Mouse (Mus musculus) lung, embryonic 15.5 days (tissue): ENCODE data around the gene Rpl14. TPM values are rescaled to one million over a fixed set of nuclear protein-coding genes. Genes with fewer than 3 reads are reported as not detected.

Source experiments
- ATAC-seq: fragments of 200-750 bp; cut with Nextera tagmentation; 2 replicates; pipeline ENCODE4 v1.8.0; 2017; ENCODE audit warnings: moderate number of reproducible peaks, borderline replicate concordance; ENCODE audit not compliant: low FRiP score, low TSS enrichment; ENCODE audit errors: extremely low read depth
- H3K27ac ChIP-seq: fragments of 300-500 bp; sonication (generic); 2 replicates; pipeline ENCODE4 v1.5.1; 2015; ENCODE audit warnings: moderate library complexity, mild to moderate bottlenecking, inconsistent platforms
- H3K27me3 ChIP-seq: fragments of 300-500 bp; sonication (generic); 2 replicates; pipeline ENCODE4 v1.6.1; 2015; ENCODE audit warnings: inconsistent platforms
- H3K36me3 ChIP-seq: fragments of 300-500 bp; sonication (generic); 2 replicates; pipeline ENCODE4 v1.6.1; 2015; ENCODE audit warnings: inconsistent platforms
- H3K4me1 ChIP-seq: fragments of 300-500 bp; sonication (generic); 2 replicates; pipeline ENCODE4 v1.6.1; 2015; ENCODE audit warnings: inconsistent platforms
- H3K4me2 ChIP-seq: fragments of 300-500 bp; sonication (generic); 2 replicates; pipeline ENCODE4 v1.6.1; 2015; ENCODE audit warnings: inconsistent platforms, mild to moderate bottlenecking, moderate library complexity
- H3K4me3 ChIP-seq: fragments of 300-500 bp; sonication (generic); 2 replicates; pipeline ENCODE4 v1.5.1; 2015; ENCODE audit warnings: mild to moderate bottlenecking, inconsistent platforms
- H3K9ac ChIP-seq: fragments of 300-500 bp; sonication (generic); 2 replicates; pipeline ENCODE4 v1.6.1; 2015; ENCODE audit warnings: inconsistent platforms
- H3K9me3 ChIP-seq: fragments of 300-500 bp; sonication (generic); 2 replicates; pipeline ENCODE4 v1.6.1; 2016; ENCODE audit warnings: inconsistent platforms
- WGBS: fragments of 180-500 bp; shearing (Covaris S2); methylation state at CpG from one replicate; pipeline ENCODE4 v1.1.7; 2015; 5-methylcytosine and 5-hydroxymethylcytosine counted together
- polyA plus RNA-seq: library from polyadenylated mRNA; unstranded; fragments of >200 nt; fragmentation: Nextera tagmentation; extraction: Ambion mirVana; gene quantifications from 2 replicates; pipeline ENCODE4 v1.2.1, GENCODE M21; 2015

Gene Rpl14
- polyA plus RNA-seq, 1 experiment from 2014 or later, result 695 TPM

DNA sequence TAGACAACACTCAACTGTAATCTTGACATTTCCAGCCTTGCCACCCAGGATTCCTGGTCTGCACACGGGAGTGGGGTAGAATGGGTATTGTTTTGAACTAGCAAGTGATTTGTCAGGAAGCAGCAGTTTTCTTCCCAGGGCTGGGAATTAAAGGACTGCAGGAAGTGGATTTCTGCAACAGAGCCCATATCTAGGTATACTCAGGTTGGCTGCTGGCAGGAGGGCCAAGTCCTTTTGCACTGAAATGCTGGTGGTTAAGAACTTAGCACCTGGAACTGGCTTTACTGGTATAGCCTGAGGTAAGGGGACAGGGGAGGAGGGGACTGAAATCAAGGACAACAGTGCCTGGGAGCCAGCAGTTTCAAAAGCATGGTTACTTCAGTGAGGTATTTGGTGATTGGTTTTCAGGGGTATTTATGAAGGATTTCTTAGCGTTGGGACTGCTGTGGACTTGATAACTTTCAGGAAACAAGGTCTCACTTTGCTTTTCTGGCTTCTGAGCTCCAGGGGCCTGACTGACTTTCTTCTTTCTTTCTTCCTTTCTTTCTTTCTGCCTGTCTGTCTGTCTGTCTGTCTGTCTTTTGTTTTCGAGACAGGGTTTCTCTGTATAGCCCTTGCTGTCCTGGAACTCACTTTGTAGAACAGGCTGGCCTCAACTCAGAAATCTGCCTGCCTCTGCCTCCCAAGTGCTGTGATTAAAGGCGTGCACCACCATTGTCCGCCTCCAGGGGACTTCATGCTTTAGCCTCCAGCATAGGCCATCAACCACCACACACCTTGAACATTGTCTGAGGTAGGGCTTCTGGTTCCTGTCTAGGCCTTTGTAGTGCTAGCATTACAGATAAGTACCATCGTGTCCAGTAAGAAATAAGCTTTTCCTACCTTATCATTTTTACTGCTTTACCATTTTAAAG is 4.8 kb downstream of the Rpl14 start:
- Histone ChIP-seq H3K36me3 (peaks cover 41% of the 10 kb centered on the region), H3K9me3 (no peaks in the 10 kb centered on the region), H3K9ac (no peak overlapping the region), H3K4me2 (peak overlapping the region; percentile 86; the same call in 1 of the 2 replicates), H3K27me3 (no peaks in the 10 kb centered on the region), H3K4me3 (no peak overlapping the region), H3K27ac (peak overlapping the region; percentile 41; the same call in 1 of the 2 replicates), H3K4me1 (peaks cover 24% of the 10 kb centered on the region)
- whole genome bisulfite sequencing, result 60% methylated on average over 6 of the region's 6 CpGs
- no peak for ATAC-seq

DNA sequence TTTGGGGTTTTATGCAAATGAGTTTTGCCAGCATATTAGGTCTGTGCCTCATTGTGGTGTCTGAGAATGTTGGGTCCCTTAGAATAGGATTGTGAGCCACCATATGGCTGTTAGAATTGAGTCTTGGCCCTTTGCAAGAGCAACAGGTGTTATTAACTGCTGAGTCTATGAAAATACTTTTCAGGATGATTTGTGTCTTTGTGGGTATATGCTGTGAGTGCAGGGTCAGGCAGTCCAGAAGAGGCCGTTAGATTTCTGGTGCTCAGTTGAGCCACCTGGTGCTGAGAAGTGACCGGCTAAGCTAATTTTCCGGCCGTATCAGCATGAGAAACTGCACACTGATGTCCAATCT is 5.4 kb downstream of the Rpl14 start:
- Histone ChIP-seq H3K4me3 (peak overlapping the region; percentile 70), H3K36me3 (peaks cover 41% of the 10 kb centered on the region), H3K27me3 (no peaks in the 10 kb centered on the region), H3K9ac (no peak overlapping the region), H3K4me1 (peaks cover 24% of the 10 kb centered on the region), H3K4me2 (peak overlapping the region; percentile 86), H3K9me3 (no peaks in the 10 kb centered on the region), H3K27ac (peak overlapping the region; percentile 41; the same call in 1 of the 2 replicates)
- WGBS, result 5% methylated on average over 4 of the region's 4 CpGs
- no peak for ATAC-seq

DNA sequence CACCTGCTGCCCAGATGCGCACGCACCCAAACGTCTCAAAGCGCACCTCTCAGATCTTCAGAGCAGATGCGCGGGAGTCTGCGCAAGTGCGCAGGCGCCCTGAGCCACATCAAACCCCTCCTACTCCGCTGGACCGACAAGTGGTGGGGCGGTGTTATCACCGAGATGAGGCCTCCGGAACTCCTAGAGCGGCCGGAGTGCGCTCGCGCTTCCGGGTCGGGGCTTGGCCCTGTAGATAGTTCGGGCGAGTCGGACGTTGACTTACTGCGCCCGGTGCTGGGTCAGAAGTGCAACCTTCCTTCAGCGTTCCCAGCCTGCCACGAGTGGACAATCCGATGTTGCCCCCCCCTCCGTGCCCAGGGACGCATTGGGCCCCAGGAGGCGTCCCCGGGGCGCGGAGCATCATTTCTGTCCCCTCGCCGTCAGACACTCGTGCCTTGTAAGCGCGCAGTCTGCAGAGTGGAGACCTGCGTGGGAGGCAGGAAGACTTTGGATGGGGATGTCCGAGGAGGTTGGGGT is 5.9 kb downstream of the Rpl14 start:
- H3K4me1 ChIP-seq, result peaks cover 27% of the 10 kb centered on the region
- H3K4me2 ChIP-seq, result peak overlapping the region; percentile 86
- H3K36me3 ChIP-seq, result peaks cover 41% of the 10 kb centered on the region
- H3K4me3 ChIP-seq, result peak overlapping the region; percentile 70
- WGBS, result under 1% methylated on average over 43 of the region's 43 CpGs
- H3K9me3 ChIP-seq, result no peaks in the 10 kb centered on the region
- peak overlapping the region; percentile 52; the same call in 1 of the 2 replicates for H3K27ac ChIP-seq
- H3K9ac ChIP-seq, result peak overlapping the region; percentile 73
- peak; percentile 89 for ATAC-seq
- no peaks in the 10 kb centered on the region for H3K27me3 ChIP-seq

DNA sequence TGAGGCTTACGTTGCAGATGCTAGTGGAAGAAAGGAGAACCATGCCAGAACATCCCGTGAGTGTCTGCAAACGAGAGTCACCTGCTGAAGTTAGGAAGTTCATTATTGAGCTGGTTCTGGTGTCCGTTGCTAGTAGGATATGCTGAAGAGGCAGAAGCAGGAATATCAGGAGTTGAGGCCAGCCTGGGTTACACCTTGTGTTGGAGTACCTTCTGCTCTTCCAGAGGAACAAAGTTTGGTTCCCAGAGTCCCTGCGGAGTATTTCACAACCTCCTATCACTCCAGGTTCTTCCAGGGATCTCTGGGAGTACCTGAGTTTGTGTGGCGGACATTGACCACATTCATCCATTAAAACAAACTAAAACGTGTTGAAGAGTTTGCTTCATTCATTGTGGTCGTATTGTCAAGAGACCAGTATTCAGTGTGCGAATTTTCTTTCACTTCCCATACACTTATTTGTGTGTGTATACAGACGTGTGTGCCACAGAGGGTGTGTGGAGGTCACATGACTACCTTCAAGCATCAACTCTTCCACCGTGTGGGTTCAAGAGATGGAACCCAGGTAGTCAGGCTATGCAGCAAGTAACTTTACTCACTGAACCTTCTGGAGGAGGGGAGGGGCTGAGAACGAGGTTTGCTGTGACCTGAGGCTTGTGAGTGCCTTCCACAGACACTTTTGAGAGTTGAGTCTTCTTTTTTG is 6.6 kb downstream of the Rpl14 start:
- H3K4me2 ChIP-seq, result peak overlapping the region; percentile 86
- WGBS, result 47% methylated on average over 12 of the region's 12 CpGs

DNA sequence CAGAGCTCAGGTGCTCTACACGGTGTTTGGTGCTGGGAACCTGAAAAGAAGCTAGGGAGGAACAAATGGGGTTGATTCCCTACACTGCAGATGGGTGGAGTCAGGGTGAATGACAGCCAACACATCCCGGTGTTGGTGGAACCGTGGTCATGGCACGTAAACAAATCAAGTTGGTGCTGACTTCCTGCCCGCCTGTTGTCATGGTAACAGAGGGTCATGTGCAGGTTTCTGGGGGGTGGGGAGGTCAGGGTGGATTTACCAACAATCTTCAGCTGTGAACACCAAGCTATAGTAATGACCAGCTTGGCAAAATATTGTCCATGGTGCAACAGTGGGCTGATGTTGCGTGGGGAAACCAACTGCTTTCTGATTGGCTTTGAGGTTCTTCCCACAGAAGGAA is 7.5 kb downstream of the Rpl14 start:
- Histone ChIP-seq H3K4me2 (no peak overlapping the region), H3K27me3 (no peaks in the 10 kb centered on the region), H3K36me3 (peaks cover 26% of the 10 kb centered on the region), H3K4me3 (no peak overlapping the region), H3K9me3 (no peaks in the 10 kb centered on the region), H3K4me1 (peaks cover 27% of the 10 kb centered on the region), H3K9ac (no peak overlapping the region), H3K27ac (no peak overlapping the region)
- WGBS, result 34% methylated on average over 6 of the region's 6 CpGs
- no peak for ATAC-seq

More for the DNA sequence above, 6.6 kb downstream of the Rpl14 start:
- peak overlapping the region; percentile 73 for H3K9ac ChIP-seq
- H3K27me3 ChIP-seq, result no peaks in the 10 kb centered on the region
- peak overlapping the region; percentile 70 for H3K4me3 ChIP-seq
- H3K4me1 ChIP-seq, result peaks cover 24% of the 10 kb centered on the region
- peaks cover 34% of the 10 kb centered on the region for H3K36me3 ChIP-seq
- H3K9me3 ChIP-seq, result no peaks in the 10 kb centered on the region
- peak overlapping the region; percentile 52; the same call in 1 of the 2 replicates for H3K27ac ChIP-seq
- no peak for ATAC-seq

DNA sequence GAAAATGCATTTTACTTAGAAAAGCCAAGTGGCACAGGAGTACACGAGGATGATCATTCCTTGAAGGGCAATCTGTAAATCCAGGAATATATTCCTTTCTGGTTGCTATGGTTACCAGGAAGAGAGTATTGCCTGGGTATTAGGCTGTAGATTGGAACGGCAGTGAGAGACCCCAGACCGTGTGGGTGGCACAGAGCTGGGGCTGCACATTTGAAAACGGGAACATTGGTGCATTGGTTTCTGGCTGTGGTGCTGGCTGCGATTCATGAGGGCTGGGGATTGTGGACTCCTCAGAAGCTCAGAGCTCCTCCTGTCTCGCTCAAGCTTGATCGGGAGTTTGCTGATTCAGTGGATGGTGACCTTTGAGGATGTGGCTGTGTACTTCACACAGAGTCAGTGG is 8.6 kb downstream of the Rpl14 start:
- WGBS, result 74% methylated on average over 7 of the region's 7 CpGs

DNA sequence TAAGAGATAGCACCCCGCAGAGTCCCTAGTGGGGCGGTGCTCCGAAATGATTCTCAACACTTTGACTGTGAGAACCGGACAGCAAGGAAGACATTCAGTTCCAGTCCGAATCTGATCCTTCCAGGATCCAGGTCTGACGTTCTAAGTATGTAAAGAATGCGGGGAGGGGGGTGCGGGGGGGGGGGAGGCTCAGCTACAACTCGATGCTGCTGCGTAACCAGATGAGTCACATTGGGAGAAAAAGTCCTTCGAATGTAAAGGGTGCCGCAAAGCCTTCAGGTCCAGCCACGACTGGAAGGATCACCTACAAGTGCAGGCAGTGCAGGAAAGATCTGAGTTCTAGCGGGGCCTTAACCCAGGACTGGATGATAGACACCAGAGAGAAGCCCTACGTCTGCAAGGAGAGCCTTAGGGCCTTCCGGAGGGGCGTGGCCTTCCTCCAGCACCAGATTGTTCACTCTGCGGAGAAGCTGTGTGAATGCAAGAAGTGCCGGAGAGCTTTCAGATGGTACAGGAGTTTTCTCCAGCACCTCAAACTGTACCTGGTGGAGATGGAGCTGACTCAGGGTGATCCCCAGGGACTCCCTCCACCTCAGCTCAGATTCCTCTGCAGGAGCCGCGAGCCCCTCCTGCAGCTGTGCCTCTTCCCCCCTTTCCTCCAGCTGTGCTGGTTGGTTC is 10.8 kb downstream of the Rpl14 start:
- no peaks in the 10 kb centered on the region for H3K9me3 ChIP-seq
- H3K4me2 ChIP-seq, result peak overlapping the region; percentile 70
- no peaks in the 10 kb centered on the region for H3K27me3 ChIP-seq
- peak overlapping the region; percentile 28 for H3K9ac ChIP-seq
- H3K36me3 ChIP-seq, result no peaks in the 10 kb centered on the region
- peak overlapping the region; percentile 37 for H3K4me3 ChIP-seq
- peaks cover 23% of the 10 kb centered on the region for H3K4me1 ChIP-seq
- H3K27ac ChIP-seq, result peak overlapping the region; percentile 63
- peak; percentile 80 for ATAC-seq
- WGBS, result 13% methylated on average over 19 of the region's 21 CpGs

More for the DNA sequence above, 8.6 kb downstream of the Rpl14 start:
- Histone ChIP-seq H3K9me3 (no peaks in the 10 kb centered on the region), H3K9ac (no peak overlapping the region), H3K4me3 (no peak overlapping the region), H3K27ac (no peak overlapping the region), H3K4me2 (no peak overlapping the region), H3K4me1 (peaks cover 27% of the 10 kb centered on the region), H3K36me3 (peaks cover 15% of the 10 kb centered on the region), H3K27me3 (no peaks in the 10 kb centered on the region)
- no peak for ATAC-seq

DNA sequence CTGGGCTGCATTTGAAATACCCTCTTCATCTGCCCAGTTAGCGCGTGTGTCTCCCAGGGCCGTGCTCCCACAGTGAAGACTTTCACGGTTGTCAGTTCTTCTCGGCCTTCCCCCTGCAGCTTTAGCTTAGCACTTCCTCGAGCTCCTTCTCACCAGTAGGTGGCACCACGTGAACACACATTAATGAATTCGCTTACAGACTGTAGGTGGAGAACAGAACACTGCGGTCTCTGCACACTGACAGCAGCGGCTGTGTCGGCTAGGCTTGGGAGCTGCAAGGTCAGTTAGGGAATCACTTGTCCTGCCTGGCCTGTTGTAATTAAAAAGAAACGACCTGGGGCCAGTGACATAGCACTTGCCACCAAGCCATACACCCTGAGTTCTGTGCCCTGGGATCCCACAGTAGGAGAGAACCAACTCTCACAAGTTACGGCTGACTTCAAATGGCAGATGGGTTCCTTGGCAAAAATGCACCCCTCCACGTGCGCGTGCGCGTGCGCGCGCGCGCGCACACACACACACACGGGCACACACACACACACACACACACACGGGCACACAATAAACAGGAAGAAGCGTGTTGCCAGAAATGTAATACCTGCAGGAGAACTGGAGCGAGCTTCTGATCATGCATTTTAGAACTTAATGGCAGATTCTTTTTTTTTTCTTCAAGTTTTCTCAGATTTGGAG is 11.5 kb downstream of the Rpl14 start:
- 7% methylated on average over 28 of the region's 28 CpGs for WGBS

DNA sequence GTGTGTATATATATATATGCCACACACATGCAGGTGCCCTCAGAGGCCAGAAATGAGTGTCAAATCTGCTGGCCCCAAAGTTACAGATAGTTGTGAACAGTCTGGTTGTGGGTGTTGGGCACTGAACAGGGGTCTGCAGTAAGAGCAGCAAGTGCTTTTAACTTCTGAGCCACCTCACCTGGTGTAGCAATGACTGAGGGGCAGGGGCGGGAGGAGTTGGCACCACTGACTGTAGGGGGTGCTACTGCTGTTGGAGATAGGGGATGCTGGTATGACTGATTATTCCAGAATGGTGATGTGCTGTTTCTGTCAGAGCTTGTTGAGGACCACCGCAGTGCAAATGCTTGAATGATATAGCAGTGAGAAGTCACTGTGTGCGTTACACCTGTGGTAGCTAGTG is 12.1 kb downstream of the Rpl14 start:
- WGBS, result 71% methylated on average over 3 of the region's 3 CpGs
- Histone ChIP-seq H3K9ac (0 out of 2 replicates have a peak overlapping the region, but pooled peaks have one; percentile 28), H3K4me1 (peaks cover 15% of the 10 kb centered on the region), H3K4me2 (peak overlapping the region; percentile 70), H3K36me3 (no peaks in the 10 kb centered on the region), H3K27me3 (no peaks in the 10 kb centered on the region), H3K4me3 (peak overlapping the region; percentile 37; the same call in 1 of the 2 replicates), H3K27ac (no peak overlapping the region), H3K9me3 (no peaks in the 10 kb centered on the region)
- ATAC-seq, result no peak

More for the DNA sequence above, 11.5 kb downstream of the Rpl14 start:
- Histone ChIP-seq H3K9me3 (no peaks in the 10 kb centered on the region), H3K27ac (peak overlapping the region; percentile 63), H3K4me1 (peaks cover 20% of the 10 kb centered on the region), H3K4me2 (peak overlapping the region; percentile 70), H3K9ac (peak overlapping the region; percentile 28), H3K4me3 (peak overlapping the region; percentile 37), H3K36me3 (no peaks in the 10 kb centered on the region), H3K27me3 (no peaks in the 10 kb centered on the region)
- ATAC-seq, result peak; percentile 86

DNA sequence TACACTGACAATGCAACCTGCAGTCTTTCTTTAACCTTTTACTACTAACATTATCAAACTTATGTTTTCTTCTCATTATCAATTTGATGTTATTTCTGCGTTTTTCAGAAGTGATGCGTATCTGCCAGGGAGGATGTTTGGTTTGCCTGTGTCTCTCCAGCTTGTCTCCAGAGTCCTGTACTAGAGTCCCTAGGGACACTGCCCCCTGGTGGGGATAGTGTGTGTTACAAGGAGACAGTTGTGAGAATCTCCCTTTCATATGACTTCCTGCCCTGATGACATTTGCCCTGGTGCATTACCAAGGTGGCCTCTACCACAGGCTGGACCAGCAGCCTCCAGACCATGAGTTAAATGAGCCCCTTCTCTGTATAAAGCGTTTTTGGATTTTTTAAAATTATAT is 15.3 kb downstream of the Rpl14 start:
- H3K36me3 ChIP-seq, result no peaks in the 10 kb centered on the region
- H3K4me3 ChIP-seq, result no peak overlapping the region
- no peak for ATAC-seq
- no peaks in the 10 kb centered on the region for H3K27me3 ChIP-seq
- H3K9ac ChIP-seq, result no peak overlapping the region
- no peak overlapping the region for H3K4me2 ChIP-seq
- no peaks in the 10 kb centered on the region for H3K9me3 ChIP-seq
- 3% methylated on average over 3 of the region's 3 CpGs for WGBS
- H3K4me1 ChIP-seq, result peaks cover 15% of the 10 kb centered on the region
- H3K27ac ChIP-seq, result no peak overlapping the region

DNA sequence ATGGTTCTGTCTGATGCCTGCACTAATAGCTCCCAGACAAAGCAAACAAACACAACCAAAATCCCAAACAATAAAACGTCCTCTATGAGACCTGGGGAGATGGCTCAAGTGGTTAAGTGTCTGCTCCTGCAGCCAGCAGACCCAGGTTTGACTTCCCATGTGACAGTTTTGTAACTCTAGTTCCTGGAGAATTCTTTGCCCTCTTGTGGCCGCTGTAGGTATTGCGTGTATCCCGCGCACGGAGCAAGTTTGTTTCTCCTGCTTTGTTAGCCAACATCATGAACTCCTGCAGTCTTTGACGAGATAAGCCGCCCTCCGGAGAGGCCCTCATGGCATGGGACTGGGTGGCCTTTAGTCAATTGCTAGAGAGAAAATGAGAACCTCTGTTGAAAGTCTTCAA is 20.2 kb downstream of the Rpl14 start:
- 2% methylated on average over 9 of the region's 9 CpGs for WGBS
- no peak overlapping the region for H3K4me2 ChIP-seq
- no peak overlapping the region for H3K9ac ChIP-seq

More for the DNA sequence above, 20.2 kb downstream of the Rpl14 start:
- ATAC-seq, result no peak
- Histone ChIP-seq H3K9me3 (no peaks in the 10 kb centered on the region), H3K27ac (no peak overlapping the region), H3K27me3 (no peaks in the 10 kb centered on the region), H3K36me3 (no peaks in the 10 kb centered on the region), H3K4me1 (no peaks in the 10 kb centered on the region), H3K4me3 (no peak overlapping the region)
